Mouse (Mus musculus) heart, embryonic 14.5 days (tissue): ENCODE results near the gene Tas1r3. TPM values are rescaled to one million over a fixed set of nuclear protein-coding genes. Genes with fewer than 3 reads are reported as not detected.

Experiments
- ATAC-seq: fragments of 200-750 bp; cut with Nextera tagmentation; 2 replicates; pipeline ENCODE4 v1.8.0; 2017; ENCODE audit warnings: low read depth, moderate TSS enrichment; ENCODE audit not compliant: insufficient number of reproducible peaks, insufficient read depth, low FRiP score
- H3K27ac ChIP-seq, 2 experiments: fragments of 200-500 bp in 1 of 2; fragments of 300-500 bp in 1 of 2; sonication (generic) in 1 of 2; replicated peaks in 1 of 2; 2 replicates each; pipeline ENCODE4 v1.5.1; 2012 to 2014; ENCODE audit warnings: low read depth in 2 of 2, low read length in 2 of 2, control low read depth in 1 of 2, mild to moderate bottlenecking in 1 of 2, mixed read lengths in 1 of 2; ENCODE audit not compliant: control insufficient read depth in 1 of 2, insufficient read depth in 1 of 2
- H3K27me3 ChIP-seq: fragments of 300-500 bp; sonication (generic); 2 replicates; pipeline ENCODE4 v1.6.1; 2014; ENCODE audit warnings: mild to moderate bottlenecking, low read length, control low read depth; ENCODE audit not compliant: control insufficient read depth, insufficient read depth
- H3K36me3 ChIP-seq: fragments of 300-500 bp; sonication (generic); 2 replicates; pipeline ENCODE4 v1.6.1; 2014; ENCODE audit warnings: mild to moderate bottlenecking, control low read depth, low read length, mixed read lengths; ENCODE audit not compliant: control insufficient read depth, insufficient read depth
- H3K4me1 ChIP-seq, 2 experiments: fragments of 200-500 bp in 1 of 2; fragments of 300-500 bp in 1 of 2; sonication (generic) in 1 of 2; 2 replicates each; pipeline ENCODE4 v1.6.1; 2012 to 2014; ENCODE audit warnings: low read length in 2 of 2, control low read depth in 1 of 2, mixed read lengths in 1 of 2; ENCODE audit not compliant: control insufficient read depth in 2 of 2, insufficient read depth in 2 of 2
- H3K4me2 ChIP-seq: fragments of 300-500 bp; sonication (generic); 2 replicates; pipeline ENCODE4 v1.6.1; 2014; ENCODE audit warnings: mild to moderate bottlenecking, low read length
- H3K4me3 ChIP-seq, 2 experiments: fragments of 200-500 bp in 1 of 2; fragments of 300-500 bp in 1 of 2; sonication (generic) in 1 of 2; 2 replicates each; pipeline ENCODE4 v1.5.1; 2012 to 2014; ENCODE audit warnings: low read length in 2 of 2, mild to moderate bottlenecking in 2 of 2, control low read depth in 1 of 2, low read depth in 1 of 2, moderate library complexity in 1 of 2; ENCODE audit not compliant: control insufficient read depth in 1 of 2, insufficient read depth in 1 of 2
- H3K9ac ChIP-seq: fragments of 300-500 bp; sonication (generic); 2 replicates; pipeline ENCODE4 v1.6.1; 2014; ENCODE audit warnings: mild to moderate bottlenecking, low read length
- H3K9me3 ChIP-seq: fragments of 300-500 bp; sonication (generic); 2 replicates; pipeline ENCODE4 v1.6.1; 2016; ENCODE audit warnings: low read length, control low read depth; ENCODE audit not compliant: control insufficient read depth
- WGBS: fragments of 180-500 bp; shearing (Covaris S2); extraction: QIAGEN DNeasy Blood & Tissue Kit; methylation state at CpG from one replicate; pipeline ENCODE4 v1.1.7; 2014; 5-methylcytosine and 5-hydroxymethylcytosine counted together
- polyA plus RNA-seq: library from polyadenylated mRNA; unstranded; fragments of >200 nt; fragmentation: Nextera tagmentation; extraction: Ambion mirVana; gene quantifications from 2 replicates; pipeline ENCODE4 v1.2.1, GENCODE M21; 2014

Gene Tas1r3
- polyA plus RNA-seq, 1 experiment from 2014 or later, result 0.12 TPM

DNA sequence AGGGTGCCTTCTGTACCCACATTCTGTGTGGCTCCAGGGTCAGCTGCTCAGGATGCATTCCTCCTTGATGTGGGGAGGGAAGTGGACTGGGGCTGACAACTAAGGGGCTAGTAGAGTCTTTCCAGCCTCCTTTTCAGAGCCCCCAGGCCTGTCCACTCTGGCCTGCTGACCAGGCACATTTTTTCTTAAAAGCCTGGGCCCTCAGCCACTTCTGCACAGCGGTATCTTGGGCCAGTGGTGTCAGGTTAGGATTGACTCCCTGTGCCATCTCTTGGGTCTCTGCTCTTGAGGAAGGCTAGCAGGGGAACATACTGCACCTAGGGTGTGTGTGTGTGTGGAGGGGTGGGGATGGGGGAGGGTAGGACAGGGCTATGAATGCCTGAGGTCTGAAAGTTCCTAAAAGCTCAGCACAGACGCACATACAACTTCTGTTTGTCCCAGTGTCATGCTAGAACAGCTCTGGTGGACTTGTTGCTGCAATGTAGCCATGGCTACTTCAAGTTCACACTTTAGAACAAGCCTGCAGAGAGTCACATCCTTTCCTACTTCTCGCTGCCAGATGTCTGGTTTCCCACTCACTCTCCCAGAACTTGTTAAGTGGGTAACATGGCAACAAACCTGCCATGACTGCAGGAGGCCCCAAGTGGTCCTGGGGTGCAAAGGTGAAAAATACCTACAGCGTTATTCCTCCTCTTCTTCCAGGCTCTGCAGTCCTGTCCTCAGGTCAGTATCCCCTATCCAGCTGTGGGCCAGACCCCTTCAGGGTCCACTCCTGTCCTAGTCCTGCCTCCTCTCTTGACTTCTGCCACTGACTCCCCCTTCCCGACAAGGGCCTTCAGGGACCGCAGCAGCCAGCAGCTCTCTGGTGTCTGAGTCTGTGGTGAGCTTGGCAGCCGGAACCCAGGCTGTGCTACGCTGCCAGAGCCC lies 22.8 kb downstream of the Tas1r3 start:
- ATAC-seq, result no peak
- H3K4me3 ChIP-seq, result peak overlapping the region; percentile 51 to 54
- peaks cover 21% of the 10 kb centered on the region for H3K36me3 ChIP-seq
- H3K27me3 ChIP-seq, result peaks cover 5% of the 10 kb centered on the region
- H3K4me1 ChIP-seq, result peaks cover 22 to 41% of the 10 kb centered on the region in 2 experiments
- peak overlapping the region; percentile 76 for H3K9ac ChIP-seq
- H3K4me2 ChIP-seq, result peak overlapping the region; percentile 88
- 7% methylated on average over 8 of the region's 8 CpGs for WGBS
- H3K9me3 ChIP-seq, result no peaks in the 10 kb centered on the region
- peak overlapping the region; percentile 85 to 86 for H3K27ac ChIP-seq

DNA sequence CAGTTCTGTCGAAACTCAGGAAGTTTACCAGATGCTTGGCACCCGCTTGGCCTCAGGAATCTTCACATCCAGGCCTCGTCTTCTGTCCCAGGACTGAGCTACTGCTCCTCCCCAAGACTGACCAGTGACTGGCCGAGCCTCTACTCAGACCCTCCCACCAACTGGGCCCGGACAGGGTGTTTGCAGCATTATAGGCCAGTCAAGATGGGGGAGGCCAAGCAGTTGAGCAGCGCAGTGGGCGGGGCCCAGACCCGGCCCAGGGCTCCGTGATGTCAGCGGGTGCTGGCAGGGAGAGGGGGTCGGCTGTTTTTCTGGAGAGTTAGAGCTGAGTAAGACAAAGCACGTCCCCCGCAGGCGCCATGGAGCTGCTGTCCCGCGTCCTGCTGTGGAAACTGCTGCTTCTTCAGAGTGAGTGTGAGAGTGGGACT lies 23.7 kb downstream of the Tas1r3 start, which contains the start of gene Mxra8:
TSS of gene Mxra8 (plus strand) at position 198 of the 428 bp plus-strand sequence.
- Histone ChIP-seq H3K4me1 (peaks cover 22 to 41% of the 10 kb centered on the region in 2 experiments), H3K36me3 (peaks cover 21% of the 10 kb centered on the region), H3K4me2 (peak within 1 kb of the TSS; percentile 88), H3K9me3 (no peaks in the 10 kb centered on the region), H3K9ac (peak within 1 kb of the TSS; percentile 76), H3K27ac (peak within 1 kb of the TSS; percentile 85 to 86), H3K4me3 (peak within 1 kb of the TSS; percentile 51 to 54), H3K27me3 (peaks cover 5% of the 10 kb centered on the region)
- ATAC-seq, result peak; percentile 92
- 4% methylated on average over 16 of the region's 16 CpGs for WGBS

DNA sequence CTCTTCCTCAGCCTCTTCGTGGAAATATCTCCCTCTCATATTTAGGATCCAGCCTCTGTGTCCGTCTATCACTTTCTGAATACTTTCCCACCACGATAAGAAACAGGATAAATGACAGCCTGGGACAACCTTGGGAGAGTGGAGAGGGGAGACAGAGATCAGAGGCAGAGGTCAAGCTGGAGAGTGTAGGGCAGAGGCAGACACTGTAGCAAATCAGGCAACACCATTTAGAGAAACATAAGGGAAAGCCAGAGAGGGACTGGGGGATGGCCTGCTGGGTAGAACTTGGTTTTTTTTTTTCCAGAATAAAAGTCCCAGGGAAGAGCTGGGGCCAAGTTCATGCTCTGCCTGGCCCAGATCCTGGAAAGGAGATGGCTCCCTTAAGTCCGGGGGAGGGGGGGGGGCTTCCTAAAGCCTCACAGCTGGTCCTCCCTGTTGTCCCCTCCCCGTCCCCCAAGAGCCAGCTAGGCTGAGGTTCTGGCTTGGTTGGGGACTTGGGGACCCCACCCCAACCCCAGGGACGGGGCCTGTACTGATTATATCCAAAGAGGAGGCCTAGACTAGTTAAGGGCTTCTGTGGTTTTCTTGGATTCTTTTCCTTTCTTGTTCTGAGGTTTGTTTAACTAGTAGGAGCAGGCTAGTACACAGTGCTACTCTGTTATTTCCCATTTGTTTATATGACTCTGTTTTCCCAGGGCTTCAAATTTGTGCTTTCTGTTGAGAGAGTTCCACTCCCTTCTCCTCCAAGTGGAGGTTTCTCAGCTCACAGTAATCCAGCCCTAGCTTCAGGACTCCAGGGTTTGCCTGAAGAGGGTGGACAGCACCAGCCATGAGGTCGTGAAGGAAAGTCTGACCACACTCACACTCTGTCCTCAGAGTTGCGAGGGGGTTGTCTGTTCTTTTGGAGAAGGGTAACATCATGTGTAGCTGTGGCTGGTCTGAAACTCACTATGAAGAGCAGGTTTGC lies 24.7 kb downstream of the Tas1r3 start:
- Histone ChIP-seq H3K27me3 (peaks cover 5% of the 10 kb centered on the region), H3K27ac (peak overlapping the region; percentile 76 to 85), H3K4me1 (peaks cover 26 to 46% of the 10 kb centered on the region in 2 experiments), H3K9me3 (no peaks in the 10 kb centered on the region), H3K9ac (no peak overlapping the region), H3K36me3 (peaks cover 17% of the 10 kb centered on the region), H3K4me2 (peak overlapping the region; percentile 88), H3K4me3 (no peak overlapping the region)
- ATAC-seq, result no peak
- 33% methylated on average over 8 of the region's 8 CpGs for WGBS

DNA sequence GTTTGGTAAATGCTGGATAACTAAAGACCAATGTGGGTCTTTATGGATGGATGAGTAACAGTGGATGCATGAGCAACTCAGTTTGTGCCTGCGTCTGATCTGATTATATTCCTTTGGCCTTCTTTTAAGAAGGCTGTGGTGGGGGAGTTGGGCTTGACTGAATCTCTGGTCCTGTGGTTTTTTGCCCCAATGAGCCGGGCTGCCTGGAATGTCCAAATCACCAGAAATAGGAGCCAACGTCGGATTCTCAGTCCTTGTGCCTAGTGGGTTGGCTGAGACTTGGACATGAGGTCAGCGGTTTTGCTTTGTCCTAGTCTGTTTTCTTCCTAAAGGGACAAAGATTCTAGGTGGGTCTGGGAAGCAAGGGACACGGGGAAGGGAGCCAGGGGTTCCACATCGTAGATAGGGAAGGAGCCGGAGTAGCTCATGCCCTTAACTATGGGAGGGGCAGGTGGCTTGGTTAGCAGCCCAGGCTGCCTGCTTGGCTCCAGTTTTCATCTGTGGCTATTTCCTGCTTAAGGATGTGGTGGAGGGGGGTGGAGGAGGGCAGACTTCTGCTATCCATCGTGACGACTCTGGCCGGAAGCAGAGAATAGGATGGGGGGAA lies 25.7 kb downstream of the Tas1r3 start:
- H3K36me3 ChIP-seq, result peaks cover 18% of the 10 kb centered on the region
- H3K4me3 ChIP-seq, result no peak overlapping the region
- peak overlapping the region; percentile 76 to 85 for H3K27ac ChIP-seq
- H3K4me1 ChIP-seq, result peaks cover 26 to 50% of the 10 kb centered on the region in 2 experiments
- peaks cover 5% of the 10 kb centered on the region for H3K27me3 ChIP-seq
- no peaks in the 10 kb centered on the region for H3K9me3 ChIP-seq
- 52% methylated on average over 11 of the region's 11 CpGs for WGBS
- no peak for ATAC-seq
- no peak overlapping the region for H3K9ac ChIP-seq
- H3K4me2 ChIP-seq, result peak overlapping the region; percentile 23; the same call in 1 of the 2 replicates

DNA sequence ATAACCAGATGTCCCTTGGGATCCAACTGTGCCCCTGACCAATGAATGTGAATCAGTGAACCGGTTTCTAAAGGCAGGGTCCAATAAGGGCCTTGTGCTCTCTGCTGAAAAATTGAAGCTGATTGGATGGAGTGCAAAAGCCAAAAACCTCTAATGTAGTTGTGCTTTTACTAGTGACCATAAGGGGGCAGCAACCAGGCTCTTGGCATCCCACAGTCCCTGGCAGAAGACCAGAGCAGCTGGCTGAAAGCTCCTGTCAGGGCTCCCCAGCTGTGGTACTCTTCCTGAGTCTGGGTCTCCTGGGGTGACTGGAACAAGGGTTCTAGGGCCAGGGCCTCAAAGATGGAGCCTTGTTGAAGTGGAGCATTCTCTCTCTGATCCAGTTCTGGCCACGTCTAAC lies 29.3 kb downstream of the Tas1r3 start:
- peak; percentile 6; the same call in 1 of the 2 replicates for ATAC-seq
- no peaks in the 10 kb centered on the region for H3K9me3 ChIP-seq
- H3K4me1 ChIP-seq, result peaks cover 17 to 28% of the 10 kb centered on the region in 2 experiments
- peaks cover 12% of the 10 kb centered on the region for H3K36me3 ChIP-seq
- H3K4me2 ChIP-seq, result no peak overlapping the region
- H3K27ac ChIP-seq, result peak overlapping the region; percentile 9 to 51; a peak in 1 of 4 replicates
- no peaks in the 10 kb centered on the region for H3K27me3 ChIP-seq
- 26% methylated on average over 2 of the region's 2 CpGs for WGBS
- no peak overlapping the region for H3K4me3 ChIP-seq
- no peak overlapping the region for H3K9ac ChIP-seq

DNA sequence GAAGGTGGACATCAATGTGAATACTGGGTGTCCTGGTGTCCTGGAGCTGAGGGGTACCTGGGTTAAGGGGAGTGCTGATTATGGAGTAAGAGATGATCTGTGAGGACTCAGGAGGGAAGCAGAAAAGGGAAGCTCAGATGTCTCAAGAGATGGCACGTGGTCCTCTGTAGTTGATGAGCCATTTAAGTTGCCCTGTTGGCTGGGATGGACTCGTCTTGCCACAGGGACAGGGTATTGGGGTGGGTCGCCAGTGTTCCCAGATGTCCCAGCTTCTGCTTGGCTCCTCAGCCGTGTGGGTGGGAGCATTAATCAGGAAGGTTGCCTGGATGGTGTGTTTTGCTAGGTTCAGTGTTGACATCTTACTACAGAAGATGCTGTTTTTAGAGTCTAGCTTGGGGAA lies 29.9 kb downstream of the Tas1r3 start:
- H3K36me3 ChIP-seq, result peaks cover 12% of the 10 kb centered on the region
- WGBS, result 78% methylated on average over 4 of the region's 4 CpGs
- H3K27me3 ChIP-seq, result no peaks in the 10 kb centered on the region
- H3K27ac ChIP-seq, result no peak overlapping the region
- H3K9me3 ChIP-seq, result no peaks in the 10 kb centered on the region
- peaks cover 17 to 22% of the 10 kb centered on the region in 2 experiments for H3K4me1 ChIP-seq
- no peak overlapping the region for H3K4me2 ChIP-seq
- H3K9ac ChIP-seq, result no peak overlapping the region
- no peak overlapping the region for H3K4me3 ChIP-seq
- no peak for ATAC-seq

DNA sequence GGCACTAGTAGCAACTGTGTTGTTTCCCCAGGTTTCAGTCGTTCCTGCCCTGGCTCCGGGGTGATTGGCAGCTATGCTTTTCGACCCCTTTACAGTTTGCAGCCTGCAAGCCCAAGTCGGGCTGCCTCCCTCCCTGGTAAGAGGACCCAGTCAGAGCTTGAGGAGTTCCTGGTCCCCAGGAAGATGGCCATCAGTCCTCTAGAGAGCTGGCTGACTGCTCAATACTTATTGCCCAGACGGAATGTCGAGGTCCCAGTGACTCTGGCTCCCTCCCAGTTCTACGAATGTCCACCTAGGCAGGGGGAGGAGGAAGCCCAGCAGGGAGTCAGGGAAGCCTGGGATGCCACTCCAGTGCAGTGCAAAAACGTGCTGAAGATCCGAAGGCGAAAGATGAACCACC lies 30.8 kb downstream of the Tas1r3 start:
- WGBS, result 48% methylated on average over 10 of the region's 10 CpGs
- Histone ChIP-seq H3K36me3 (peaks cover 21% of the 10 kb centered on the region), H3K4me3 (peak overlapping the region; percentile 78 to 89), H3K27me3 (no peaks in the 10 kb centered on the region), H3K4me1 (peaks cover 8 to 13% of the 10 kb centered on the region in 2 experiments), H3K9me3 (no peaks in the 10 kb centered on the region), H3K4me2 (peak overlapping the region; percentile 96), H3K27ac (peak overlapping the region in 1 of 2 experiments; percentile 90; a peak in 1 of 4 replicates), H3K9ac (peak overlapping the region; percentile 94)
- ATAC-seq, result no peak
